Mouse (Mus musculus) G1E (cell line): ENCODE data around the gene Tmem63b. TPM values are rescaled to one million over a fixed set of nuclear protein-coding genes. Genes with fewer than 3 reads are reported as not detected.

ENCODE experiments used
- ATAC-seq: 2 replicates; pipeline ENCODE4 v1.8.0; 2016; ENCODE audit warnings: mild to moderate bottlenecking; ENCODE audit not compliant: insufficient number of reproducible peaks, poor library complexity, low FRiP score, severe bottlenecking; ENCODE audit errors: extremely low read depth
- DNase-seq: peaks from one replicate; pipeline ENCODE4 v3.0.0; 2012; ENCODE audit warnings: low spot score
- H3K27me3 ChIP-seq: 2 replicates; pipeline ENCODE4 v1.6.1; 2012; ENCODE audit warnings: mild to moderate bottlenecking, low read length, inconsistent platforms; ENCODE audit not compliant: insufficient read depth
- H3K36me3 ChIP-seq: replicated peaks from 2 replicates; pipeline ENCODE3; 2012; ENCODE audit warnings: mild to moderate bottlenecking, inconsistent platforms
- H3K4me1 ChIP-seq: 2 replicates; pipeline ENCODE4 v1.6.1; 2012; ENCODE audit warnings: low read depth, low read length, inconsistent platforms, mixed read lengths; ENCODE audit not compliant: insufficient read depth
- H3K4me3 ChIP-seq: 2 replicates; pipeline ENCODE4 v1.5.1; 2012; ENCODE audit warnings: low read depth, mild to moderate bottlenecking, inconsistent platforms, low read length, moderate library complexity, mixed read lengths
- H3K9me3 ChIP-seq: replicated peaks from 2 replicates; pipeline ENCODE4 v1.6.1; 2012; ENCODE audit warnings: inconsistent platforms
- CTCF ChIP-seq: IDR thresholded peaks from 2 replicates; pipeline ENCODE4 v1.5.1; 2012; ENCODE audit warnings: low read depth, low read length, inconsistent platforms, mixed read lengths
- GATA1 ChIP-seq: IDR thresholded peaks from 2 replicates; pipeline ENCODE4 v1.6.1; 2012; ENCODE audit warnings: borderline replicate concordance, low read length, inconsistent platforms, mixed read lengths
- GATA2 ChIP-seq: IDR thresholded peaks from 2 replicates; pipeline ENCODE4 v1.6.1; 2012; ENCODE audit warnings: low read depth, low read length, inconsistent platforms, borderline replicate concordance
- POLR2AphosphoS5 ChIP-seq: IDR thresholded peaks from 2 replicates; pipeline ENCODE4 v1.6.1; 2012; ENCODE audit warnings: low read depth, low read length, inconsistent platforms; ENCODE audit not compliant: insufficient replicate concordance
- TAL1 ChIP-seq: conservative IDR thresholded peaks from 2 replicates; pipeline ENCODE4 v1.6.1; 2012; ENCODE audit warnings: low read depth, low read length, inconsistent platforms, mixed read lengths
- polyA plus RNA-seq: library from polyadenylated mRNA; stranded (reverse); fragments of >175 nt; gene quantifications from 2 replicates; pipeline ENCODE4 v1.2.3, GENCODE M21; 2012
- total RNA-seq, 2 experiments: library from RNA; stranded (forward) in 1 of 2; stranded (reverse) in 1 of 2; fragments of 200-1000 nt in 1 of 2; fragments of >200 nt in 1 of 2; fragmentation: Nextera tagmentation in 1 of 2; gene quantifications; 2 replicates each; pipeline ENCODE4 v1.2.3; 2014 to 2017

The Tmem63b gene
- total and polyA plus RNA-seq, 3 experiments = 9.9 to 25.0 (median 21.6) TPM

GRCm38 (mm10) chr17:45682843-45683242 is 3.9 kb downstream of the Tmem63b start:
- Histone ChIP-seq H3K27me3 (no peaks in the 10 kb centered on the region), H3K4me3 (no peak overlapping the region), H3K9me3 (no peaks in the 10 kb centered on the region), H3K4me1 (peaks cover 62% of the 10 kb centered on the region), H3K36me3 (peaks cover 44% of the 10 kb centered on the region)
- ATAC-seq = no peak
- TF ChIP-seq CTCF = no peak
- no peak for TF ChIP-seq GATA1
- no peak for TF ChIP-seq POLR2AphosphoS5
- TF ChIP-seq GATA2 = no peak
- TF ChIP-seq TAL1 = no peak
- DNase-seq = no peak

DNA sequence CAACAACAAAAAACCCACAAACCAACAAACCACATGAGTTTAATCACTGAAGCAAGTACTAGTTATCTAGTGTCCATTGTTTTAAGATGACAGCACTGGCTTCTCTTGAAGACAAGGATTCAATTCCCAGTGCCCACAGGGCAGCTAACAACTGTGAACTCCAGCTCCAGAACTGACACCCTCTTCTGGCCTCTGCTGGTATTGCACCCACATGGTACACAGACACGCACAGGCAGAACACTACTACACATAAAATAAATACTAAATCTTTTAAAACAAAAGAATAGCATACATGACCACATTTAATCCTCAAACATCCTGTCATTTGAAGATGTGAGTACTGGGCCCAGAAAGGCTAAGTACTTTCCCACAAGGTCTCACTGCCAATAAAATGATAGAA is 5.1 kb downstream of the Tmem63b start:
- DNase-seq (no peak), ATAC-seq (no peak)
- Histone ChIP-seq H3K36me3 (peaks cover 51% of the 10 kb centered on the region), H3K9me3 (no peaks in the 10 kb centered on the region), H3K4me3 (no peak overlapping the region), H3K27me3 (no peaks in the 10 kb centered on the region), H3K4me1 (peaks cover 54% of the 10 kb centered on the region)
- TF ChIP-seq GATA2 = no peak
- no peak for TF ChIP-seq GATA1
- no peak for TF ChIP-seq TAL1
- TF ChIP-seq CTCF = 0 out of 2 replicates have a peak, but pooled peaks have one; percentile 18

GRCm38 (mm10) chr17:45680391-45680980 is 6.2 kb downstream of the Tmem63b start:
- Histone ChIP-seq H3K4me1 (peaks cover 51% of the 10 kb centered on the region), H3K27me3 (no peaks in the 10 kb centered on the region), H3K9me3 (no peaks in the 10 kb centered on the region), H3K4me3 (peak overlapping the region; percentile 53; the same call in 1 of the 2 replicates), H3K36me3 (peaks cover 62% of the 10 kb centered on the region)
- DNase-seq (no peak), ATAC-seq (no peak)
- no peak for TF ChIP-seq TAL1
- TF ChIP-seq GATA1 = no peak
- TF ChIP-seq CTCF = no peak
- no peak for TF ChIP-seq POLR2AphosphoS5
- TF ChIP-seq GATA2 = no peak

DNA sequence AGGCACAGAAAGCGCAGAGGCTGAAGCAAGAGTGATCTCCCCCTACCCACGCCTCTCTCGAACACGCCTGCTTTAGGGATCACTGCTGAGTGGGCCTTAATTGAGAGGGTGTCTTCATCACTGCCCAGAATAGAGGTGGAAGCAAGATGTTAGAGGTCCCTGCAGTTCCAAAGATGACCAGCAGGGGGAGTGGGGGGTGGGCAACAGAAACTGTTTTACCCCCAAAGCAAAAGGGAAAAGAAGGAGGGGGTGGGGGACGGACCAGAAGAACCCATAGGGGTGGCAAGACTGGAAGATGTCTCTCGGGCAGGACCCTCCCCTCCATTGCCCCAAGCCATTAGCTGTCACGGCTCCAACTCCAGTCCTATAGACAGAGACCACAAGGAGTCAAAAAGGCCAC is 8.6 kb downstream of the Tmem63b start:
- H3K9me3 ChIP-seq = no peaks in the 10 kb centered on the region
- H3K27me3 ChIP-seq = no peaks in the 10 kb centered on the region
- no peak overlapping the region for H3K4me3 ChIP-seq
- TF ChIP-seq CTCF (peak; percentile 80), POLR2AphosphoS5 (no peak), GATA1 (no peak), GATA2 (no peak), TAL1 (no peak)
- ATAC-seq (no peak), DNase-seq (peak; percentile 53)
- peaks cover 39% of the 10 kb centered on the region for H3K4me1 ChIP-seq
- peaks cover 79% of the 10 kb centered on the region for H3K36me3 ChIP-seq

DNA sequence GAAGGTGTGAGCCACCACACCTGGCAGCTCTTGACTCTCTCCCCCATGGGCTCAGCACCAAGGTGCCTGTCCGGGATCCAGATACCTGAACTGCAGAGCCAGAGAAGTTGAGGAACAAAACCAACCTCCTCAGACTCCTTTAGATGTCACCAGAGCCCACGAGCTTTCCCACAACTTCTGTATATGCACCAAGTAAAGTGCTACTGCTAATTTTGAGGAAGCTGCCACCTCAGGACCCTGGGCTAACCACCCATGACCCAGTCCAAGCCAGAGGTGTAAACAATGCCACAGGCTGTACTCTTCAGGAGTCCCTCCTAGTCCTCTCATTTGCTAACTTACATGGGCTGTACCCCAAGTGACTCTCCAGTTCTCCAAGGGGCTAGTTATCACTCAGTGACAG is 14.1 kb downstream of the Tmem63b start:
- DNase-seq (no peak), ATAC-seq (no peak)
- H3K4me3 ChIP-seq = no peak overlapping the region
- no peak for TF ChIP-seq CTCF
- peaks cover 95% of the 10 kb centered on the region for H3K36me3 ChIP-seq
- H3K4me1 ChIP-seq = peaks cover 13% of the 10 kb centered on the region
- H3K9me3 ChIP-seq = no peaks in the 10 kb centered on the region
- no peaks in the 10 kb centered on the region for H3K27me3 ChIP-seq

DNA sequence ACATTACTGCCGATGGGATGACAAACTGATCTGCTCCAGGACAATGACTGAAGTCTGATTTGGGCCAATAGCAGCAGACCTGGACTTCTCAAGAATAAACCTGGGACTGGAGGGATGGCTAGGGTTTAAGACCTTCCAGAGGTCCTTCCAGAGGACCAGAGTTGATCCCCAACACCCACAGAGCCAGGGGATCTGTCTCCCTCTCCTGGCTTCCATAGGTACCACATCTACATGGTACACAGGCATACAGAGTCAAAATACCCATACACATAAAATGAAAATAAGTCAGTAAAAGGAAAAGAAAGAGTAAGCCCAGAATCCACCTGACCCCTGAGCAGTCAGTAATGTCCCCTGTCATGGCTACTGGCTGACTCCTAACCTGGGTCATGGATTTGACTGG is 14.9 kb downstream of the Tmem63b start:
- ATAC-seq (no peak), DNase-seq (no peak)
- Histone ChIP-seq H3K4me3 (no peak overlapping the region), H3K9me3 (no peaks in the 10 kb centered on the region), H3K36me3 (peaks cover 97% of the 10 kb centered on the region), H3K27me3 (no peaks in the 10 kb centered on the region), H3K4me1 (peaks cover 13% of the 10 kb centered on the region)
- TF ChIP-seq GATA2 (no peak), CTCF (0 out of 2 replicates have a peak, but pooled peaks have one; percentile 11)

DNA sequence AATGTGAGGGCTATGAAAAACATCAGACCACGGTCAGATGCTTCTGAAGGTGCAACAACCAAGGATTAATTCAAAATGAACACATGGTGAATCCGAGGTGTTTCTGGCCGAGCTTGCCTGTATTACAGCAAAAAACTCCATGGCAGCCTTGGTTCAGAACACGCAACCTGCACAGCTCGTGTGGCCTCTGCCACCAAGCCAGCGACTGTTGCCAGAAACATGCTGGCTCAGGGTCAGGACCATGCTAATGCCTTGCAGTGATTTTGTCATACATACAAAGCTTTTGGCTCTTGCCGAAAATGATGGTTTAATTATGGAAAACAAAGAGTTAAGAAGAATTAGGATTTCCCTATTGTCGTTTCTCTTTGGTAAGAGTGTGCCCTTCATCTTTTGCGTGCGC is 18.7 kb downstream of the Tmem63b start:
- H3K4me1 ChIP-seq = peaks cover 18% of the 10 kb centered on the region
- no peaks in the 10 kb centered on the region for H3K9me3 ChIP-seq
- no peaks in the 10 kb centered on the region for H3K27me3 ChIP-seq
- DNase-seq = no peak
- H3K4me3 ChIP-seq = no peak overlapping the region
- peaks cover 97% of the 10 kb centered on the region for H3K36me3 ChIP-seq
- no peak for TF ChIP-seq CTCF
- TF ChIP-seq POLR2AphosphoS5 = no peak
- TF ChIP-seq GATA1 = no peak
- TF ChIP-seq GATA2 = no peak
- no peak for TF ChIP-seq TAL1
- ATAC-seq = no peak
